Mouse (Mus musculus): ENCODE measurements around the gene Nrap.

DNA sequence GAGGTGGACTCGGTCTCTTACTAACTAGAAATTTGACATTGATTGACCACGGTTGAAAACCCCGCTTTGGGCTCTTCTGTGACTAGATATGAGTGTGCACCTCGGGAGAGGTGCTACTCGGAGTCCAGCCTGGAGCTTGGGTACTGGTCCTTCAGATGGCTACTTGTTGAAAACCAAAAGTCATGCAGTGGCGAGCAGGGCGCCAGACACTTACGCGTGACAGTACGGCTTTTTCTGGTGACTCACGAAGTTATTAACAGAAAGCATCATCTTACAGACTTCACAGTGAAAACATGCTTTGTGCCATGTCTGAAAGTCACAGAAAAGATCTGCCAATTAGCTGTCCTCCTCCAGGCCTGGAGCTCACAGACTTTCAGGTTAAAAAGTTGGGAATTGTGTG lies 661 bp downstream of the Nrap start:
- TF ChIP-seq GATA1 (IDR thresholded peaks at IDR 0.05; ENCODE audit: low read length) (no peak), TAL1 (IDR thresholded peaks at IDR 0.05; ENCODE audit: low read length) (no peak)
